Mouse (Mus musculus) c-Kit-positive CD71-negative TER-119-negative erythroid progenitor cells, embryonic 14.5 days (primary cell): ENCODE measurements around the gene Cpa1.

Experiments used
- DNase-seq: peaks from one replicate; pipeline ENCODE4 v3.0.0-alpha.2; 2013; ENCODE audit warnings: low read depth

The Cpa1 gene

DNA sequence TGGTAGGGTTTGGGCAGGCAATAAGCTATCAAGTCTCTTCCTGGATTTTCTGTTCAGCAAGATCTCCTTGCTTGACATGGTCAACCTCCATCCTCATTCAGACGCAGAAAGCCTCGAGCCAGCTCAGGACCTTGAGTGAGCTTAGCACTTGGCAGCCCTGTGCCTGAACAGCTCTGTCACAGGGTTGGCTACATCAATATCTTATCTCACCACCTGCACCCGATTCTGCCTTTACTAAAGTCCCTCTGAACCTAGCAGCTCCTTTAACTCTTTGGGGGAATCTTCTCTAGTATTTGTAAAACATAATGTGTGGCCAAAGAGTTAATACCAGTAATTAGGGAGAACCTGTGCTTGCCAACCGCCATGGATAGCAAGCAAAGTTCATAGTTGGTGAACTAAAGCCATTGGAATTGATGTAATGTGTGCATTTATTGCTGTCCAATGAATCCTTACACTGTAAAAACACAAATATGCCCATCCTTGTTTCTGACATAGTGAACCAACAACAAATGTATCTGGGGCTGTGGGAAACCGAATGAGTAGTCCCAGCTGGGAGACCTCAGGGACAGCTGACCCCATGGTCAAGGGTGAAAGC is at the start of gene Cpa1:
Gene Cpa1, plus strand, starts transcription at position 545 of the 595 bp plus-strand sequence.
- no peak for DNase-seq

GRCm38 (mm10) chr6:30589819-30590218 is 49.2 kb upstream of the Cpa1 start:
- DNase-seq: no peak

GRCm38 (mm10) chr6:30591851-30592404 is 47.1 kb upstream of the Cpa1 start:
- no peak for DNase-seq

DNA sequence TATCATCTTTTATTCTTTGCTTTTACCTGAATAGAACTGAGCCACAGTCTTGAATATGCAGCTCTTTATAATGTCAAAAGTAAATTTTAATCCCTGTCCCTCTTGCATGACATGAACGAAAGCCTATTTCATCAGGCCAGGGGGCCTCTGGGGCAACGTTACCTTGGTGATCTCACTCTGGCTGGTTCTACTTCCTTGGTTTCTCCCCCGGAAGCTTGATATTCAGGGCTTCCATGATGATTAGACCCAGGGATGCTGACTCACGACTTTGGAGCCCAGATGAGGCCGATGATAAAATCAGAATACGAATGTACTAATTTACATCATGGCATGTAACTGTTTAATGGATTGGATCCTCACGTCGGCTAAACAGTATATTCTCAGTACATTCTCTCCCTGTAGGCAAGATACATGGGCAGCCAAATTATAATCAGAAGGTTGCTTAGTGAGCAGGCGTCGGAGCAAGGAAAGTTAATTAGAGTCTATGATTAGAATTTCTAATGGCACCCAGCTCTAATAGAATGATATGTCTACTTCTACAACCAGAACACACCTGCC is 46.5 kb upstream of the Cpa1 start:
- DNase-seq: no peak

- DNase-seq: no peak
These were observed 44.7 kb upstream of the Cpa1 start for GRCm38 (mm10) chr6:30594364-30594763.

GRCm38 (mm10) chr6:30596230-30596898 is 42.7 kb upstream of the Cpa1 start:
- no peak for DNase-seq

DNA sequence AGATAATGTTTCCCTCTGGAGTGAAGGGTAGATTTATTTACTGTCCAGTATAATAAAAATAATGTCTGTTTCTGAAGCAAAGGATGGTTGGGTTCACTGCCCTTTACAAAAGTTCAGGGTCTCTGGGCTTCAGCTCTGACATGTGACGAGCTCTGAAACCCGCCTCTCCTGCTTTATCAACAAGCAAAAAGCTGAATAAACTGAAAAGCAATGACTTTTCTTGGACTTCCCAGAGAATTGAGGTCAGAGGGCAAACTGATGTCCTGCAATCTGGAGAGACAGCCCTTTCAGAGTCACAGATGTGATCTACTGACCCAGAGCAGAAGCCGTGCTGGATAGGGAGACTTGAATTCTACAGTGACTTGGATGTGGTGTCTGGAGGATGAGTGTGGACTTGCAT is 39.0 kb upstream of the Cpa1 start:
- no peak for DNase-seq

GRCm38 (mm10) chr6:30600995-30601394 is 38.0 kb upstream of the Cpa1 start:
- DNase-seq: no peak

- DNase-seq: no peak
These were observed 34.6 kb upstream of the Cpa1 start for GRCm38 (mm10) chr6:30604342-30604867.

- DNase-seq: no peak
These were observed 33.9 kb upstream of the Cpa1 start for GRCm38 (mm10) chr6:30605111-30605510.

- DNase-seq: no peak
These were observed 33.3 kb upstream of the Cpa1 start for GRCm38 (mm10) chr6:30605672-30606071.

DNA sequence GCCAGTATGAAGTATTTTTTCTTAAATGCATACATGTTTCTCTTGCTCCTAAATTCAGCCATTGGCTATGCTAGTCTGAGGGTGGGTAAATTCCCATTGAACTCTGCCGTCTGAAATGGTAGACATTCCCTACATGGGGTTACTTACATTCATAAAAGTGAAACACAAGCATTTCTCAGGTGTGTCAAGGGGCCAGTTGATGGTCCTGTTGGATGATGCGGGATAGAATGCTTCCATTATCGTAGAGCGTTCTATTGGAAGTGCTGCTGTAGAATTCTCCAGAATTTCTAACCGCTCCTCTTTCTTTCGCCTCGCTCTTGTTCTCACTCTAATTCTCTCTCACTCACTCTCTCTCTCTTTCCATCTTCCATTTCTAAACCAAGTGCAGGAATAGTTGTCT is 28.3 kb upstream of the Cpa1 start, which contains the start of gene Cpa5:
Gene Cpa5, plus strand, starts transcription at position 301 of the 400 bp plus-strand sequence.
- no peak for DNase-seq

- no peak for DNase-seq
These were observed 27.8 kb upstream of the Cpa1 start for GRCm38 (mm10) chr6:30611212-30611611.

GRCm38 (mm10) chr6:30614251-30614650 is 24.8 kb upstream of the Cpa1 start:
- DNase-seq: no peak

DNA sequence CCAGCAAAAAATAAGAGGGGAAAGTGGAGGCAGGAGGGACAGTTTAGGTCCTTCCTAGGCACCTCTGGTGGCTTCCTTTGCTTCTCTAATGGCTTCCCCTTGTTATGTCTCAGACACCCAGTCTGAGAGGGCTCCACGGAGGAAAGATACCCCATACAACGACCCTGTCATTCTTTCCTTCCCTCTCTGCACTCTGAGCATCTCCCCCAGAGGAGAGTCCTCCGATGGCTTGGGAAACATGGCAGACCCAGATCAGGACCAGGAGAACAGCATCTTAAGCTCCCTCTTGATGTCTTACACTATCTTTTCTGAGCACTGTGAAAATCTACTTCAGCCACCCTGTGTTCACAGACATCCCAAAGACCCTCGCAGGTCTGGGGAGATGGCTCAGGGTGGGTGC is 23.3 kb upstream of the Cpa1 start:
- DNase-seq: no peak

DNA sequence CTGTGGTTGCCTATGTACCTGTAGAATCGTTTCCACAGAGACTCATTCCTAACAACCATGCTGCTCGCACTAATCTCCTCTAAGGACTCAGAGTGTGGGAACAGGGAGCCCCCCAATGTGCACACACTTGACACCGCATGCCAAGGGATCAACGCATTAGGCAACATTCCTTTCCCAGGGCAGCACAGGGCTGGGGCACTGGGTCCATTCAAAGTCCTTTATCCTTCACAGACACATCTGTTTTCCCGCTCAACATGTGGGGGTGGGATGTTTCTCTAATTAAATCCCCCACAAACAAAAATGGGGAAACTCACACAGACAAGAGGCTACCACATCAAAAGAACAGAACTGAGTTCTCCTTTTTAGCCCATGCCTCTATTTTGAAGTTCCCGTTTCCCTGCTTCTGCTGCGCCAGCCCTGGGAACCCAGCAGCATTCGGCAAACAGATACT is 22.5 kb upstream of the Cpa1 start:
- peak; percentile 24 for DNase-seq

DNA sequence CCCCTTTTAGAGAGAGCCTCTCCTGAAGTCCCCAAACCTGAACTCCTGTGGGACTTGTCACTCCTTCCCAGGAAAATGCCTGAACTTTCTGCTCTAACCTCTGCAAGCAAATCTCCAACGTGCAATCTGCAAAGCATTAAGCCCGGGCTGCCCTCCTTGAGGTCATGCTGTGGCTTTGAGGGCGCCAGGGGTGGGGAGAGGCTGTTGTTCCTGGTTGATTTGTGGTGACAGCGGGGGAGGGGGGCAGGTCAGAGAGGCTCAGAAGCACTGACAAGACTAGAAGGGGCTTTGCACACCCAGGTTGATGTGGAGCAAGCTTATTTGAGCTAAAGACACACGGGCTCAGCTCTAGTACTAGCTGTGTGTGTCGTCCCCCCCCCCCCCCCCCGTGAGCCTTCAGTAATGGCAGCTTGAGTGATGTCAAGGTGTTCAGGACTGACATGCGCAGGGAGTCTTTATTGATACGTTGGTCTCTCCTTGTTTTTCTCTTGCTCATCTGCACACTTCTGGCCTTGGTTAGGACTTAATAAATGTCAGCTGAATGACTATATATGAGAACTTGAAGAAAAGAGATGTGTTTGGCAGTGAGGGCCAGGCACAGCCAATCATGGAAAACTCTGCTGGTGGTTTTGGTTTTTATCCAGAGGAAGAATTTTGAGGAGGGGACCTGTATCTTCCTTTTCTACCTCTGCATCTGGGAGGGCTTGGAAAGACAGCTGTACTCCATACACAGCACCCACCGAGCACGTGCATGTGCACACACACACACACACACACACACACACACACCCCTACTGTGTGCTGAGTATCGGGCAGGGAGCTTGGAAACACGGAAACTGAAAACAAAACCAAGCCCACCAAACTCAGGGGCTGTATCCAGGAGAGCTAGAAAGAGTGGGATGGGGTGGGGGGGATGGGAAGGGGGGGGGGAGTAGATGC is 21.7 kb upstream of the Cpa1 start:
- DNase-seq: peak; percentile 29

- no peak for DNase-seq
These were observed 20.9 kb upstream of the Cpa1 start for GRCm38 (mm10) chr6:30617959-30618590.

DNA sequence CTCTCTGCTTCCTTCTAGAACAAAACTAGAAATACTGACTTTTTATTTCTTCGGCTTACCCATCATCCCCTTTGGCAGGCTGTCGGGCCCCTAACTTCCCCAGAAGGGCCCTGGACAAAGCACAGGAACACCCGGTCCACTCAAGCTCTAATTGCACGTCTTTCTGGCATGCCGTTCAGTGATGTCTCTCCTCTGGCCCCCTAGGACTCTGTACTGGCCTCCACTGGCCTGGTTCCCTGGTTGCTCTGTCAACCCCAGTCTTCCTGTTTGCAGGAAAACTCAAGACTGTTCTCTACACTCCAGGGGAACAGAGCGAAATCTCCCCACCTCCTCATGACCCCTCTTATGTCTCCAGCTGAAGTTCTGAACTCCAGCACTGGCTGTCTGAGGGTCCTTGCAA is 20.3 kb upstream of the Cpa1 start:
- DNase-seq: no peak

GRCm38 (mm10) chr6:30619606-30620005 is 19.4 kb upstream of the Cpa1 start:
- no peak for DNase-seq

DNA sequence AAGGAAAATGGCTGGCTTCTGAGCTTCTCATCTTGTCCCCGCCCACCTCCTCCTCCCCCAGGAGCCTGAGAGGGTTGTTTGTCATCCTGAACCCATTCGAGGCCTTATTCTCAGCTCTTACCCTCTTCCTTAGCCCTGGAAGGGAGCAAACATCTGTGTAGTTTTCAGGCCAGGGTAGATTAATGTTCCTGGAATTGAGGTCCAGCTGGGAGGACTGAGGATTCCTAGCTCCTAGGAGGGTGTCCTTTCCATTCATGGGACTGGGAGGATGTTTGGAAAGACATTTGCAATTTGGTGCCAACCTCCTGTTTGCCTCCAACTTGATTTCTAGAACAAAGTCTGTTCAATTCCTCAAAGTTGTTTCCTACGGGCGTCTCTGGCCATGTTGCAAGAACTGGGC is 18.4 kb upstream of the Cpa1 start:
- no peak for DNase-seq
